Mouse (Mus musculus) forebrain, postnatal 0 days (tissue): ENCODE results near the gene Arhgap19. TPM values are rescaled to one million over a fixed set of nuclear protein-coding genes. Genes with fewer than 3 reads are reported as not detected.

ENCODE experiments used
- ATAC-seq: fragments of 200-750 bp; cut with Nextera tagmentation; 2 replicates; pipeline ENCODE4 v1.8.0; 2017; ENCODE audit warnings: mild to moderate bottlenecking, moderate library complexity
- DNase-seq: peaks from one replicate; pipeline ENCODE4 v3.0.0-alpha.2; 2015
- H3K27ac ChIP-seq: fragments of 300-500 bp; sonication (generic); 2 replicates; pipeline ENCODE4 v1.5.1; 2014; ENCODE audit warnings: low read depth, mild to moderate bottlenecking, antibody characterized with exemption, low read length, moderate library complexity, mixed read lengths
- H3K27me3 ChIP-seq: fragments of 300-500 bp; sonication (generic); 2 replicates; pipeline ENCODE4 v1.6.1; 2014; ENCODE audit warnings: mild to moderate bottlenecking, low read length, mixed read lengths; ENCODE audit not compliant: insufficient read depth
- H3K36me3 ChIP-seq: fragments of 300-500 bp; sonication (generic); 2 replicates; pipeline ENCODE4 v1.6.1; 2014; ENCODE audit warnings: mild to moderate bottlenecking, moderate library complexity; ENCODE audit not compliant: insufficient read depth
- H3K4me1 ChIP-seq: fragments of 300-500 bp; sonication (generic); 2 replicates; pipeline ENCODE4 v1.6.1; 2014; ENCODE audit warnings: antibody characterized with exemption; ENCODE audit not compliant: insufficient read depth
- H3K4me2 ChIP-seq: fragments of 300-500 bp; sonication (generic); 2 replicates; pipeline ENCODE4 v1.6.1; 2014; ENCODE audit warnings: low read depth, mild to moderate bottlenecking, moderate library complexity
- H3K4me3 ChIP-seq: fragments of 300-500 bp; sonication (generic); 2 replicates; pipeline ENCODE4 v1.5.1; 2014; ENCODE audit warnings: low read depth, low read length, mixed read lengths
- H3K9ac ChIP-seq: fragments of 300-500 bp; sonication (generic); 2 replicates; pipeline ENCODE4 v1.6.1; 2014; ENCODE audit warnings: mild to moderate bottlenecking
- H3K9me3 ChIP-seq: fragments of 300-500 bp; sonication (generic); 2 replicates; pipeline ENCODE4 v1.6.1; 2016; ENCODE audit warnings: low read length
- CTCF ChIP-seq: sonication (generic); IDR thresholded peaks from 2 replicates; pipeline ENCODE4 v1.5.1; 2016; ENCODE audit warnings: antibody characterized with exemption, control low read depth, low read depth
- WGBS: fragments of 180-500 bp; shearing (Covaris S2); extraction: QIAGEN DNeasy Blood & Tissue Kit; methylation state at CpG from one replicate; pipeline ENCODE4 v1.1.7; 2014; 5-methylcytosine and 5-hydroxymethylcytosine counted together
- polyA plus RNA-seq: library from polyadenylated mRNA; unstranded; fragments of >200 nt; fragmentation: Nextera tagmentation; extraction: Ambion mirVana; gene quantifications from 2 replicates; pipeline ENCODE4 v1.2.1, GENCODE M21; 2015
- total RNA-seq: library from RNA; depleted of rRNA; stranded (reverse); fragments of >200 nt; gene quantifications from 2 replicates; pipeline ENCODE4 v1.2.3, GENCODE M21; 2014

The Arhgap19 gene
- total and polyA plus RNA-seq, 2 experiments from 2014 or later: 3.2 to 6.0 TPM

DNA sequence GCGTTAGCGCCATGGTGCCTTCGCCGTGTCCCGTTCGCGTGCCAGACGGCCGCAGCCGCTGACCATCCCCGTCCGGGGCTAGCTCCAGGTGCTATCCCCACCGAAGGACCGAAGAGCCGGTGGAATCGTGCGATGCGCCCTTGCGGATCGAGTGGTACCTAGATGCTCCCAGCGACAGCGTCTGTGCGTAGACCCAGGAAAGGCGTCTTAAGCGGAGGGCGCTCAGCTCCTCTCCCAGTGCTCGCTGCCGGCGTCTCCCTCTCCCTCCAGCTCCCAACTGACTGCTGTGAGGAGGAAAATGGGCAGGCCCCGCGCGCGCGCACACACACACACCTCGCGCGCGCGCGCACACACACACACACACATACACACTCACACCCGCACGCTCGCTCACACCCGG is 58.5 kb downstream of the Arhgap19 start, which contains the start of gene Slit1:
Gene Slit1, minus strand, starts transcription at position 270 of the 400 bp plus-strand sequence.
- H3K4me3 ChIP-seq: peak within 1 kb of the TSS; percentile 67
- 2% methylated on average over 42 of the region's 44 CpGs for WGBS
- peak within 1 kb of the TSS; percentile 72 for H3K27ac ChIP-seq
- H3K9ac ChIP-seq: peak within 1 kb of the TSS; percentile 87
- no peaks in the 10 kb centered on the region for H3K27me3 ChIP-seq
- peak within 1 kb of the TSS; percentile 83 for H3K4me2 ChIP-seq
- H3K9me3 ChIP-seq: no peaks in the 10 kb centered on the region
- H3K4me1 ChIP-seq: peaks cover 17% of the 10 kb centered on the region
- no peak for TF ChIP-seq CTCF
- DNase-seq: peak; percentile 86
- peak; percentile 53 for ATAC-seq
- no peaks in the 10 kb centered on the region for H3K36me3 ChIP-seq

- DNase-seq (no peak), ATAC-seq (no peak)
- Histone ChIP-seq H3K27me3 (no peaks in the 10 kb centered on the region), H3K36me3 (no peaks in the 10 kb centered on the region), H3K27ac (no peak overlapping the region), H3K9ac (no peak overlapping the region), H3K4me2 (peak overlapping the region; percentile 83), H3K4me1 (peaks cover 25% of the 10 kb centered on the region), H3K4me3 (no peak overlapping the region), H3K9me3 (no peaks in the 10 kb centered on the region)
- 14% methylated on average over 4 of the region's 4 CpGs for WGBS
- TF ChIP-seq CTCF: no peak
Measured at GRCm38 (mm10) chr19:41738896-41739295, 63.0 kb downstream of the Arhgap19 start.

DNA sequence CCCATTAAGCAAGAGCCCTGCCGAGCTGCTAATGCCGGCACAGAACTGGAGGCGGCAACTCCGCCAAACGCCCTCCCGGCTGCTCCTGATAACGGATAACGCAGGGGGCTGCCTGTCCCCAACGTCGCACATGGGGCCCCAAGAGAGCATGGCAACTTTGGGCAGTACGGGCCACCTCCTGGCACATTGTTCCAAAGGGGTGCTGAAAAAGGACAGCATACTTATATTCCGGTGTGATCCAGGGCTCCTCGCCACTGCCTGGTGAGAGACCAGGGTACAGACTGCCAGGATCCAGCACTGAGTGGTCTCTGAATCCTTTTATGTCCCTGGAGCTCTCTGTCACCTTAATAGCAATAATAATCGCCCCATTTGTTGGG is 63.4 kb downstream of the Arhgap19 start:
- Histone ChIP-seq H3K4me2 (peak overlapping the region; percentile 83), H3K36me3 (no peaks in the 10 kb centered on the region), H3K27ac (0 out of 2 replicates have a peak overlapping the region, but pooled peaks have one; percentile 21), H3K9me3 (no peaks in the 10 kb centered on the region), H3K4me1 (peaks cover 25% of the 10 kb centered on the region), H3K4me3 (peak overlapping the region; percentile 14; the same call in 1 of the 2 replicates), H3K9ac (no peak overlapping the region), H3K27me3 (no peaks in the 10 kb centered on the region)
- DNase-seq: no peak
- WGBS: 10% methylated on average over 14 of the region's 14 CpGs
- no peak for TF ChIP-seq CTCF
- ATAC-seq: peak; percentile 19; the same call in 1 of the 2 replicates

- no peaks in the 10 kb centered on the region for H3K36me3 ChIP-seq
- H3K4me2 ChIP-seq: peak overlapping the region; percentile 83
- DNase-seq (peak; percentile 80), ATAC-seq (peak; percentile 79)
- no peaks in the 10 kb centered on the region for H3K27me3 ChIP-seq
- no peak overlapping the region for H3K9ac ChIP-seq
- 0 out of 2 replicates have a peak overlapping the region, but pooled peaks have one; percentile 21 for H3K27ac ChIP-seq
- no peak for TF ChIP-seq CTCF
- H3K9me3 ChIP-seq: no peaks in the 10 kb centered on the region
- peaks cover 25% of the 10 kb centered on the region for H3K4me1 ChIP-seq
- 3% methylated on average over 18 of the region's 18 CpGs for WGBS
- H3K4me3 ChIP-seq: peak overlapping the region; percentile 14; the same call in 1 of the 2 replicates
Measured at GRCm38 (mm10) chr19:41737657-41738428, 64.0 kb downstream of the Arhgap19 start.

GRCm38 (mm10) chr19:41734685-41735084 is 67.2 kb downstream of the Arhgap19 start:
- Histone ChIP-seq H3K36me3 (no peaks in the 10 kb centered on the region), H3K27me3 (no peaks in the 10 kb centered on the region), H3K27ac (no peak overlapping the region), H3K9ac (no peak overlapping the region), H3K4me1 (peaks cover 15% of the 10 kb centered on the region), H3K4me2 (no peak overlapping the region), H3K9me3 (no peaks in the 10 kb centered on the region), H3K4me3 (no peak overlapping the region)
- WGBS: 11% methylated on average over 10 of the region's 10 CpGs
- peak; percentile 55 for DNase-seq
- peak; percentile 56 for ATAC-seq
- TF ChIP-seq CTCF: no peak

- Histone ChIP-seq H3K4me1 (peaks cover 7% of the 10 kb centered on the region; the same call in 1 of the 2 replicates), H3K4me3 (no peak overlapping the region), H3K9me3 (no peaks in the 10 kb centered on the region), H3K27ac (no peak overlapping the region), H3K36me3 (0 out of 2 replicates have a peak, but pooled peaks cover 3% of the 10 kb centered on the region), H3K4me2 (no peak overlapping the region), H3K9ac (no peak overlapping the region), H3K27me3 (no peaks in the 10 kb centered on the region)
- ATAC-seq (no peak), DNase-seq (no peak)
- TF ChIP-seq CTCF: no peak
- 33% methylated on average over 2 of the region's 2 CpGs for WGBS
Measured at GRCm38 (mm10) chr19:41725491-41725890, 76.4 kb downstream of the Arhgap19 start.

- no peaks in the 10 kb centered on the region for H3K27me3 ChIP-seq
- no peaks in the 10 kb centered on the region for H3K9me3 ChIP-seq
- no peak overlapping the region for H3K4me2 ChIP-seq
- no peak overlapping the region for H3K4me3 ChIP-seq
- no peak overlapping the region for H3K9ac ChIP-seq
- 0 out of 2 replicates have a peak, but pooled peaks cover 3% of the 10 kb centered on the region for H3K36me3 ChIP-seq
- no peak for TF ChIP-seq CTCF
- ATAC-seq (peak; percentile 43), DNase-seq (no peak)
- H3K27ac ChIP-seq: peak overlapping the region; percentile 71
- peaks cover 7% of the 10 kb centered on the region; the same call in 1 of the 2 replicates for H3K4me1 ChIP-seq
- 17% methylated on average over 9 of the region's 9 CpGs for WGBS
Measured at GRCm38 (mm10) chr19:41724831-41725470, 76.9 kb downstream of the Arhgap19 start.
